31 mouse cellular contexts compared by ENCODE assay signal in genomic region chr13:6620250-6620649, GRCm38 (mm10).
"Had no signal": no experiment of that assay in that cellular context is flagged by ENCODE, and none has a peak within 500 bp of the region (broad histone marks: within the 10 kb centered on the region; RNA-seq: fewer than 3 reads in every experiment).

No protein-coding gene starts in this region.

- ATAC-seq: liver, embryonic 12.5 days; liver, postnatal 0 days; lung, postnatal 0 days; midbrain, embryonic 13.5 days; midbrain, embryonic 15.5 days; midbrain, embryonic 16.5 days had no signal

- H3K4me1 ChIP-seq: limb, embryonic 10.5 days; limb, embryonic 12.5 days; limb, embryonic 13.5 days; limb, embryonic 15.5 days; liver, embryonic 12.5 days; liver, embryonic 13.5 days; liver, embryonic 15.5 days; lung, embryonic 15.5 days; midbrain, embryonic 10.5 days; midbrain, embryonic 12.5 days; midbrain, embryonic 13.5 days; midbrain, embryonic 15.5 days; neural tube, embryonic 12.5 days had no signal

- H3K36me3 ChIP-seq: limb, embryonic 10.5 days; limb, embryonic 12.5 days; limb, embryonic 13.5 days; limb, embryonic 15.5 days; liver, embryonic 12.5 days; liver, embryonic 13.5 days; liver, embryonic 15.5 days; lung, embryonic 15.5 days; midbrain, embryonic 10.5 days; midbrain, embryonic 12.5 days; neural tube, embryonic 12.5 days had no signal

- DNase-seq: left cerebral cortex, postnatal 4 days; liver; liver, embryonic 13.5 days; liver, postnatal 0 days; lung, adult 18-20 months; lung, adult 2 months; lung, embryonic 14.5 days; lung, postnatal 10 days; lung, postnatal 14 days; lung, postnatal 36 days; lung, postnatal 4 days; midbrain, embryonic 14.5 days had no signal

- H3K27ac ChIP-seq: limb, embryonic 10.5 days; limb, embryonic 12.5 days; limb, embryonic 13.5 days; limb, embryonic 15.5 days; liver, embryonic 12.5 days; liver, embryonic 13.5 days; liver, embryonic 14.5 days; liver, embryonic 15.5 days; lung, embryonic 15.5 days; macrophage; midbrain, embryonic 10.5 days; midbrain, embryonic 12.5 days; midbrain, embryonic 13.5 days; midbrain, embryonic 15.5 days; neural tube, embryonic 12.5 days had no signal

- H3K27me3 ChIP-seq: limb, embryonic 12.5 days; limb, embryonic 13.5 days; limb, embryonic 15.5 days; liver, embryonic 12.5 days; liver, embryonic 13.5 days; liver, embryonic 15.5 days; lung, embryonic 15.5 days; megakaryocyte, embryonic 14.5 days; midbrain, embryonic 12.5 days; midbrain, embryonic 13.5 days; midbrain, embryonic 15.5 days; neural tube, embryonic 12.5 days had no signal

- H3K4me3 ChIP-seq: limb, embryonic 10.5 days; limb, embryonic 12.5 days; limb, embryonic 13.5 days; limb, embryonic 15.5 days; liver, embryonic 12.5 days; liver, embryonic 13.5 days; liver, embryonic 15.5 days; lung, embryonic 15.5 days; megakaryocyte, embryonic 14.5 days; midbrain, embryonic 10.5 days; midbrain, embryonic 12.5 days; midbrain, embryonic 13.5 days; midbrain, embryonic 15.5 days; neural tube, embryonic 12.5 days had no signal

- H3K4me2 ChIP-seq: limb, embryonic 12.5 days; limb, embryonic 13.5 days; limb, embryonic 15.5 days; liver, embryonic 11.5 days; liver, embryonic 12.5 days; liver, embryonic 13.5 days; liver, embryonic 15.5 days; lung, embryonic 14.5 days; lung, embryonic 15.5 days; midbrain, embryonic 11.5 days; midbrain, embryonic 12.5 days; midbrain, embryonic 13.5 days; midbrain, embryonic 15.5 days; neural tube, embryonic 12.5 days had no signal

- H3K9ac ChIP-seq: limb, embryonic 12.5 days; limb, embryonic 13.5 days; limb, embryonic 15.5 days; liver, embryonic 12.5 days; liver, embryonic 13.5 days; liver, embryonic 14.5 days; liver, embryonic 15.5 days; liver, postnatal 0 days; lung, embryonic 14.5 days; lung, embryonic 15.5 days; midbrain, embryonic 12.5 days; midbrain, embryonic 13.5 days; midbrain, embryonic 15.5 days; neural tube, embryonic 12.5 days had no signal

- H3K9me3 ChIP-seq: limb, embryonic 10.5 days; limb, embryonic 12.5 days; limb, embryonic 13.5 days; limb, embryonic 15.5 days; liver, embryonic 12.5 days; liver, embryonic 13.5 days; liver, embryonic 15.5 days; lung, embryonic 15.5 days; megakaryocyte, embryonic 14.5 days; midbrain, embryonic 10.5 days; midbrain, embryonic 12.5 days; midbrain, embryonic 13.5 days; midbrain, embryonic 15.5 days; neural tube, embryonic 12.5 days had no signal
